Mouse (Mus musculus) liver, embryonic 14.5 days (tissue): ENCODE measurements at regions not wholly inside any gene's neighbourhood (a gene's known extent, or its start where the extent isn't known, plus 50 kb on each side); places are given as distances from the start of the nearest gene placed in this dataset.

Experiments used
- ATAC-seq: fragments of 200-750 bp; cut with Nextera tagmentation; 2 replicates; pipeline ENCODE4 v1.8.0; 2017; ENCODE audit warnings: moderate number of reproducible peaks, mild to moderate bottlenecking, moderate library complexity; ENCODE audit not compliant: insufficient read depth
- DNase-seq, 3 experiments: peaks; one replicate each; pipeline ENCODE4 v3.0.0-alpha.2; 2012 to 2013; ENCODE audit warnings: low read depth in 3 of 3, low spot score in 3 of 3
- H3K27ac ChIP-seq: fragments of 300-500 bp; sonication (generic); 2 replicates; pipeline ENCODE4 v1.5.1; 2014; ENCODE audit warnings: moderate library complexity, mild to moderate bottlenecking, control low read depth, inconsistent platforms
- H3K27me3 ChIP-seq: fragments of 300-500 bp; sonication (generic); 2 replicates; pipeline ENCODE4 v1.6.1; 2014; ENCODE audit warnings: mild to moderate bottlenecking, low read length, moderate library complexity; ENCODE audit not compliant: control insufficient read depth, insufficient read depth
- H3K36me3 ChIP-seq: fragments of 300-500 bp; sonication (generic); replicated peaks from 2 replicates; pipeline ENCODE4 v1.6.1; 2014; ENCODE audit warnings: low read depth; ENCODE audit not compliant: control insufficient read depth, insufficient read depth
- H3K4me1 ChIP-seq, 2 experiments: fragments of 200-500 bp in 1 of 2; fragments of 300-500 bp in 1 of 2; sonication (generic) in 1 of 2; replicated peaks; 2 replicates each; pipeline ENCODE4 v1.6.1; 2012 to 2014; ENCODE audit warnings: antibody characterized with exemption in 1 of 2, inconsistent platforms in 1 of 2, low read length in 1 of 2; ENCODE audit not compliant: control insufficient read depth in 2 of 2, insufficient read depth in 2 of 2
- H3K4me2 ChIP-seq: fragments of 300-500 bp; sonication (generic); 2 replicates; pipeline ENCODE4 v1.6.1; 2014; ENCODE audit warnings: low read depth, mild to moderate bottlenecking, control low read depth, moderate library complexity
- H3K4me3 ChIP-seq, 2 experiments: fragments of 200-500 bp in 1 of 2; fragments of 300-500 bp in 1 of 2; sonication (generic) in 1 of 2; 2 replicates each; pipeline ENCODE4 v1.5.1; 2012 to 2014; ENCODE audit warnings: low read depth in 2 of 2, low read length in 2 of 2, mild to moderate bottlenecking in 2 of 2, control low read depth in 1 of 2, inconsistent platforms in 1 of 2, moderate library complexity in 1 of 2; ENCODE audit not compliant: insufficient read depth in 1 of 2
- H3K9ac ChIP-seq: fragments of 300-500 bp; sonication (generic); replicated peaks from 2 replicates; pipeline ENCODE4 v1.6.1; 2014; ENCODE audit warnings: mild to moderate bottlenecking, control low read depth, moderate library complexity
- H3K9me3 ChIP-seq: fragments of 300-500 bp; sonication (generic); 2 replicates; pipeline ENCODE4 v1.6.1; 2016; ENCODE audit warnings: low read length, mixed read lengths; ENCODE audit not compliant: control insufficient read depth
- CTCF ChIP-seq: IDR thresholded peaks from 2 replicates; pipeline ENCODE4 v1.5.1; 2016; ENCODE audit warnings: antibody characterized with exemption, low read depth, control low read depth
- EP300 ChIP-seq: IDR thresholded peaks from 2 replicates; pipeline ENCODE4 v1.6.1; 2016; ENCODE audit warnings: antibody characterized with exemption, low read depth
- WGBS: fragments of 180-500 bp; shearing (Covaris S2); extraction: QIAGEN DNeasy Blood & Tissue Kit; methylation state at CpG from one replicate; pipeline ENCODE4 v1.1.7; 2014; ENCODE audit not compliant: insufficient replicate concordance; 5-methylcytosine and 5-hydroxymethylcytosine counted together

- no peak for TF ChIP-seq EP300
- no peak for TF ChIP-seq CTCF
- 59% methylated on average over 7 of the region's 7 CpGs for WGBS
- Histone ChIP-seq H3K4me1 (no peaks in the 10 kb centered on the region; a peak in 1 of 4 replicates), H3K36me3 (no peaks in the 10 kb centered on the region), H3K9me3 (no peaks in the 10 kb centered on the region), H3K27me3 (no peaks in the 10 kb centered on the region), H3K4me3 (no peak overlapping the region), H3K27ac (no peak overlapping the region), H3K4me2 (no peak overlapping the region), H3K9ac (no peak overlapping the region)
- DNase-seq (no peak), ATAC-seq (no peak)
These were observed 235.0 kb downstream of the Sox9 start for GRCm38 (mm10) chr11:113016801-113017715.

GRCm38 (mm10) chr11:113021533-113021932 lies 239.5 kb downstream of the Sox9 start:
- Histone ChIP-seq H3K27ac (no peak overlapping the region), H3K4me3 (no peak overlapping the region), H3K27me3 (no peaks in the 10 kb centered on the region), H3K36me3 (no peaks in the 10 kb centered on the region), H3K9me3 (no peaks in the 10 kb centered on the region), H3K4me2 (no peak overlapping the region), H3K9ac (no peak overlapping the region), H3K4me1 (no peaks in the 10 kb centered on the region)
- 45% methylated on average over 4 of the region's 4 CpGs for WGBS
- ATAC-seq = no peak
- TF ChIP-seq EP300 = no peak
- no peak for TF ChIP-seq CTCF
- no peak for DNase-seq

- ATAC-seq (no peak), DNase-seq (no peak)
- 45% methylated on average over 6 of the region's 6 CpGs for WGBS
- Histone ChIP-seq H3K9me3 (no peaks in the 10 kb centered on the region), H3K9ac (no peak overlapping the region), H3K4me2 (no peak overlapping the region), H3K27ac (no peak overlapping the region), H3K4me3 (no peak overlapping the region), H3K4me1 (no peaks in the 10 kb centered on the region), H3K36me3 (no peaks in the 10 kb centered on the region), H3K27me3 (no peaks in the 10 kb centered on the region)
- TF ChIP-seq EP300 (no peak), CTCF (no peak)
These were observed 245.0 kb downstream of the Sox9 start for GRCm38 (mm10) chr11:113026994-113027393.

- H3K9ac ChIP-seq = no peak overlapping the region
- no peaks in the 10 kb centered on the region for H3K36me3 ChIP-seq
- no peak overlapping the region for H3K4me2 ChIP-seq
- no peaks in the 10 kb centered on the region for H3K27me3 ChIP-seq
- ATAC-seq (no peak), DNase-seq (no peak)
- no peaks in the 10 kb centered on the region for H3K9me3 ChIP-seq
- no peak overlapping the region for H3K27ac ChIP-seq
- no peak overlapping the region for H3K4me3 ChIP-seq
- no peaks in the 10 kb centered on the region for H3K4me1 ChIP-seq
- WGBS = 64% methylated on average over 8 of the region's 8 CpGs
- no peak for TF ChIP-seq EP300
- TF ChIP-seq CTCF = no peak
These were observed 246.4 kb downstream of the Sox9 start for GRCm38 (mm10) chr11:113028235-113028919.

- no peak overlapping the region for H3K27ac ChIP-seq
- H3K4me3 ChIP-seq = no peak overlapping the region
- TF ChIP-seq EP300 (no peak), CTCF (no peak)
- DNase-seq (no peak), ATAC-seq (no peak)
- H3K27me3 ChIP-seq = no peaks in the 10 kb centered on the region
- H3K4me1 ChIP-seq = no peaks in the 10 kb centered on the region
- H3K36me3 ChIP-seq = no peaks in the 10 kb centered on the region
- no peak overlapping the region for H3K4me2 ChIP-seq
- WGBS = 77% methylated on average over 8 of the region's 8 CpGs
- no peak overlapping the region for H3K9ac ChIP-seq
- H3K9me3 ChIP-seq = no peaks in the 10 kb centered on the region
These were observed 249.4 kb downstream of the Sox9 start for GRCm38 (mm10) chr11:113031405-113031804.
